Mouse (Mus musculus) kidney, adult 2 months (tissue): ENCODE measurements around the gene Pomp. TPM values are rescaled to one million over a fixed set of nuclear protein-coding genes. Genes with fewer than 3 reads are reported as not detected.

Experiments
- DNase-seq: peaks from one replicate; pipeline ENCODE4 v3.0.0; 2021
- H3K27ac ChIP-seq: fragments of 200-500 bp; 2 replicates; pipeline ENCODE4 v1.5.1; 2012; ENCODE audit warnings: low read depth, low read length, control low read depth, inconsistent platforms; ENCODE audit not compliant: insufficient read depth
- H3K27me3 ChIP-seq: fragments of 200-500 bp; replicated peaks from 2 replicates; pipeline ENCODE4 v1.6.1; 2012; ENCODE audit warnings: mild to moderate bottlenecking, moderate library complexity, low read length, inconsistent platforms; ENCODE audit not compliant: control insufficient read depth, insufficient read depth
- H3K36me3 ChIP-seq: fragments of 200-500 bp; 2 replicates; pipeline ENCODE4 v1.6.1; 2012; ENCODE audit warnings: mild to moderate bottlenecking, moderate library complexity, low read length, inconsistent platforms; ENCODE audit not compliant: control insufficient read depth, insufficient read depth
- H3K4me1 ChIP-seq: fragments of 200-500 bp; 2 replicates; pipeline ENCODE4 v1.6.1; 2011; ENCODE audit warnings: low read length; ENCODE audit not compliant: control insufficient read depth, insufficient read depth
- H3K4me3 ChIP-seq: fragments of 200-500 bp; 2 replicates; pipeline ENCODE4 v1.5.1; 2011; ENCODE audit warnings: mild to moderate bottlenecking, low read depth, low read length, control low read depth; ENCODE audit not compliant: insufficient read depth
- CTCF ChIP-seq: fragments of 200-500 bp; conservative IDR thresholded peaks from 2 replicates; pipeline ENCODE4 v1.5.1; 2011; ENCODE audit warnings: low read depth, mild to moderate bottlenecking, control low read depth, low read length, moderate library complexity, mixed read lengths; ENCODE audit not compliant: insufficient read depth, insufficient read length
- POLR2A ChIP-seq: fragments of 200-500 bp; IDR thresholded peaks from one replicate; pipeline ENCODE4 v1.6.1; 2011; ENCODE audit warnings: low read depth, low read length, control low read depth
- WGBS: fragments of 180-500 bp; shearing (Covaris S2); methylation state at CpG from one replicate; pipeline ENCODE4 v1.1.7; 2018; 5-methylcytosine and 5-hydroxymethylcytosine counted together
- polyA plus RNA-seq: library from polyadenylated mRNA; depleted of rRNA; stranded (reverse); fragments of >200 nt; gene quantifications from 2 replicates; pipeline ENCODE4 v1.2.3, GENCODE M21; 2012

The Pomp gene
- polyA plus RNA-seq, 1 experiment: 109 TPM

GRCm38 (mm10) chr5:147818866-147819265 is 41.4 kb upstream of the Pomp start:
- no peak for TF ChIP-seq POLR2A
- H3K27me3 ChIP-seq: no peaks in the 10 kb centered on the region
- WGBS: 94% methylated on average over 8 of the region's 8 CpGs

GRCm38 (mm10) chr5:147819895-147820294 is 40.4 kb upstream of the Pomp start:
- Histone ChIP-seq H3K36me3 (no peaks in the 10 kb centered on the region), H3K27me3 (no peaks in the 10 kb centered on the region), H3K27ac (no peak overlapping the region), H3K4me3 (no peak overlapping the region), H3K4me1 (no peaks in the 10 kb centered on the region)
- TF ChIP-seq CTCF (no peak), POLR2A (no peak)
- DNase-seq: no peak
- 89% methylated on average over 7 of the region's 7 CpGs for WGBS

More at GRCm38 (mm10) chr5:147818866-147819265, 41.4 kb upstream of the Pomp start:
- no peaks in the 10 kb centered on the region for H3K36me3 ChIP-seq
- no peak overlapping the region for H3K27ac ChIP-seq
- no peaks in the 10 kb centered on the region for H3K4me1 ChIP-seq
- no peak overlapping the region for H3K4me3 ChIP-seq
- no peak for DNase-seq

- 90% methylated on average over 13 of the region's 13 CpGs for WGBS
- Histone ChIP-seq H3K36me3 (no peaks in the 10 kb centered on the region), H3K4me3 (no peak overlapping the region), H3K4me1 (no peaks in the 10 kb centered on the region), H3K27me3 (no peaks in the 10 kb centered on the region), H3K27ac (no peak overlapping the region)
- no peak for DNase-seq
- no peak for TF ChIP-seq CTCF
These were observed 36.1 kb upstream of the Pomp start for GRCm38 (mm10) chr5:147824021-147824605.

- TF ChIP-seq CTCF (no peak), POLR2A (no peak)
- H3K4me1 ChIP-seq: no peaks in the 10 kb centered on the region
- no peak overlapping the region for H3K4me3 ChIP-seq
- no peaks in the 10 kb centered on the region for H3K27me3 ChIP-seq
- H3K36me3 ChIP-seq: no peaks in the 10 kb centered on the region
- no peak overlapping the region for H3K27ac ChIP-seq
- peak; percentile 39 for DNase-seq
- WGBS: 54% methylated on average over 22 of the region's 22 CpGs
These were observed 34.8 kb upstream of the Pomp start for GRCm38 (mm10) chr5:147825375-147825969.

GRCm38 (mm10) chr5:147826091-147826490 is 34.2 kb upstream of the Pomp start:
- no peak overlapping the region for H3K27ac ChIP-seq

GRCm38 (mm10) chr5:147826546-147826945 is 33.7 kb upstream of the Pomp start:
- Histone ChIP-seq H3K27me3 (no peaks in the 10 kb centered on the region), H3K4me1 (no peaks in the 10 kb centered on the region), H3K4me3 (no peak overlapping the region), H3K27ac (no peak overlapping the region), H3K36me3 (no peaks in the 10 kb centered on the region)
- DNase-seq: no peak
- WGBS: 37% methylated on average over 5 of the region's 5 CpGs
- no peak for TF ChIP-seq POLR2A
- no peak for TF ChIP-seq CTCF

More at GRCm38 (mm10) chr5:147826091-147826490, 34.2 kb upstream of the Pomp start:
- no peaks in the 10 kb centered on the region for H3K36me3 ChIP-seq
- no peak overlapping the region for H3K4me3 ChIP-seq
- no peaks in the 10 kb centered on the region for H3K27me3 ChIP-seq
- TF ChIP-seq POLR2A (no peak), CTCF (no peak)
- H3K4me1 ChIP-seq: no peaks in the 10 kb centered on the region
- WGBS: 29% methylated on average over 9 of the region's 9 CpGs
- DNase-seq: no peak

GRCm38 (mm10) chr5:147828846-147829245 is 31.4 kb upstream of the Pomp start:
- Histone ChIP-seq H3K4me1 (no peaks in the 10 kb centered on the region), H3K4me3 (no peak overlapping the region), H3K36me3 (no peaks in the 10 kb centered on the region), H3K27ac (no peak overlapping the region), H3K27me3 (no peaks in the 10 kb centered on the region)
- DNase-seq: no peak
- TF ChIP-seq CTCF (no peak), POLR2A (no peak)
- WGBS: 46% methylated on average over 8 of the region's 8 CpGs
